Mouse (Mus musculus) T-helper 17 cell (primary cell): ENCODE measurements around the gene Pglyrp1.

ENCODE experiments used
- in situ Hi-C, 2 experiments: fragments of 300-600 bp; cut with MboI, MseI; formaldehyde crosslinking; loops; 1 replicate in 1 of 2; 2 replicates in 1 of 2; pipeline ENCODE4 v1.15.1; 2025; ENCODE audit warnings: high pct_unique_total_duplicates in 2 of 2

Pglyrp1 gene

GRCm38 (mm10) chr7:18884745-18885422 lies 13.8 kb downstream of the Pglyrp1 start:
- in situ Hi-C loops: no loop called here

GRCm38 (mm10) chr7:18886963-18887362 lies 15.8 kb downstream of the Pglyrp1 start:
- in situ Hi-C loops: no loop called here

GRCm38 (mm10) chr7:18890848-18891247 lies 19.7 kb downstream of the Pglyrp1 start:
- in situ Hi-C loops: no loop called here

- in situ Hi-C loops: no loop called here
These were observed 20.9 kb downstream of the Pglyrp1 start for GRCm38 (mm10) chr7:18891872-18892599.

- in situ Hi-C loops: no loop called here
These were observed 21.9 kb downstream of the Pglyrp1 start for GRCm38 (mm10) chr7:18893009-18893408.

GRCm38 (mm10) chr7:18893651-18894430 lies 22.7 kb downstream of the Pglyrp1 start:
- in situ Hi-C loops: no loop called here

- in situ Hi-C loops: no loop called here
These were observed 25.4 kb downstream of the Pglyrp1 start for GRCm38 (mm10) chr7:18896536-18896935.

- in situ Hi-C loops: loop anchor here in 1 of 2 experiments (10.0 kb wide), 1 partner anchor 834 kb away; no protein-coding TSS in a partner anchor
These were observed 29.4 kb downstream of the Pglyrp1 start for GRCm38 (mm10) chr7:18900513-18900912.

- in situ Hi-C loops: loop anchor here in 1 of 2 experiments (10.0 kb wide), 1 partner anchor 832 kb away; no protein-coding TSS in a partner anchor
These were observed 31.4 kb downstream of the Pglyrp1 start for GRCm38 (mm10) chr7:18902486-18902885.

GRCm38 (mm10) chr7:18904971-18905370 lies 33.8 kb downstream of the Pglyrp1 start:
- in situ Hi-C loops: loop anchor here in 1 of 2 experiments (10.0 kb wide), 1 partner anchor 830 kb away; no protein-coding TSS in a partner anchor

GRCm38 (mm10) chr7:18909797-18910196 lies 38.7 kb downstream of the Pglyrp1 start:
- in situ Hi-C loops: loop anchor here (5.0 to 10.0 kb wide), 2 partner anchors 78 to 825 kb away; partner anchors contain the start of gene Nanos2 (in 1 of the 2)

GRCm38 (mm10) chr7:18910241-18910831 lies 39.2 kb downstream of the Pglyrp1 start, which contains the start of gene Ccdc61:
Ccdc61 (minus strand) TSS chr7:18910415.
- in situ Hi-C loops: loop anchor here in 1 of 2 experiments (5.0 kb wide), 1 partner anchor 77 kb away; the partner anchor contains the start of gene Nanos2

GRCm38 (mm10) chr7:18916254-18916653 lies 45.1 kb downstream of the Pglyrp1 start:
- in situ Hi-C loops: no loop called here

GRCm38 (mm10) chr7:18917931-18918330 lies 46.8 kb downstream of the Pglyrp1 start:
- in situ Hi-C loops: no loop called here

GRCm38 (mm10) chr7:18921069-18921468 lies 49.9 kb downstream of the Pglyrp1 start:
- in situ Hi-C loops: no loop called here

GRCm38 (mm10) chr7:18922807-18923206 lies 51.7 kb downstream of the Pglyrp1 start:
- in situ Hi-C loops: no loop called here

- in situ Hi-C loops: no loop called here
These were observed 52.1 kb downstream of the Pglyrp1 start for GRCm38 (mm10) chr7:18923267-18923666.

- in situ Hi-C loops: no loop called here
These were observed 52.6 kb downstream of the Pglyrp1 start for GRCm38 (mm10) chr7:18923711-18924191.

- in situ Hi-C loops: no loop called here
These were observed 53.2 kb downstream of the Pglyrp1 start for GRCm38 (mm10) chr7:18924321-18924720.

- in situ Hi-C loops: no loop called here
These were observed 54.2 kb downstream of the Pglyrp1 start, which contains the start of gene Nova2 for GRCm38 (mm10) chr7:18925162-18925938. Nova2 (plus strand) TSS chr7:18925888.
